Mouse (Mus musculus) CH12.LX (cell line): ENCODE measurements around the gene Spdya.
"Not testable (repeated sequence)": the region's sequence is repeated elsewhere in the genome, so short reads cannot be mapped to it uniquely, and the experiment has no call there.

Experiments used
- CTCF ChIP-seq, 2 experiments: IDR thresholded peaks in 1 of 2; conservative IDR thresholded peaks in 1 of 2; 2 replicates each; pipeline ENCODE4 v1.5.1; 2011 to 2012; ENCODE audit warnings: low read depth in 2 of 2, low read length in 2 of 2, improper control_type of control experiment in 1 of 2, inconsistent platforms in 1 of 2, mild to moderate bottlenecking in 1 of 2, moderate library complexity in 1 of 2
- ETS1 ChIP-seq: conservative IDR thresholded peaks from 2 replicates; pipeline ENCODE4 v1.6.1; 2012; ENCODE audit warnings: low read depth, mild to moderate bottlenecking, inconsistent platforms, low read length, improper control_type of control experiment, moderate library complexity
- GABPA ChIP-seq: IDR thresholded peaks from 2 replicates; pipeline ENCODE4 v1.6.1; 2012; ENCODE audit warnings: low read depth, low read length, improper control_type of control experiment, inconsistent platforms; ENCODE audit not compliant: insufficient replicate concordance
- POLR2A ChIP-seq: IDR thresholded peaks from 2 replicates; pipeline ENCODE4 v1.6.1; 2011; ENCODE audit warnings: low read depth, mild to moderate bottlenecking, improper control_type of control experiment, low read length
- POLR2AphosphoS2 ChIP-seq: IDR thresholded peaks from 2 replicates; pipeline ENCODE4 v1.6.1; 2011; ENCODE audit warnings: low read depth, low read length, improper control_type of control experiment
- SMC3 ChIP-seq: IDR thresholded peaks from 2 replicates; pipeline ENCODE4 v1.6.1; 2011; ENCODE audit warnings: low read depth, low read length, improper control_type of control experiment
- ZKSCAN1 ChIP-seq: IDR thresholded peaks from 2 replicates; pipeline ENCODE4 v1.6.1; 2012; ENCODE audit warnings: low read depth, inconsistent platforms, low read length, improper control_type of control experiment, borderline replicate concordance

- not testable (repeated sequence) for TF ChIP-seq ZKSCAN1; CTCF (conservative IDR thresholded peaks at IDR 0.05 in 1 of 2, IDR thresholded peaks at IDR 0.05 in 1 of 2; ENCODE audit: low read depth in 2 of 2, low read length in 2 of 2); POLR2A; SMC3; GABPA; ETS1; POLR2AphosphoS2
These were observed 16.3 kb upstream of the Spdya start for GRCm38 (mm10) chr17:71535595-71535994.
